Mouse (Mus musculus): ENCODE data around the gene Clk2.

GRCm38 (mm10) chr3:89182531-89183057 is 18.0 kb downstream of the Clk2 start:
- TF ChIP-seq POLR2A (IDR thresholded peaks at IDR 0.05; ENCODE audit: insufficient read depth, low read length) (no peak), CTCF (IDR thresholded peaks at IDR 0.05; ENCODE audit: low read depth, low read length) (no peak), EP300 (IDR thresholded peaks at IDR 0.05; ENCODE audit: insufficient read depth, low read depth, low read length) (no peak)

Measured in ES-Bruce4 (cell line).